Mouse (Mus musculus) G1E (cell line): ENCODE results near the gene Cfap97.

Source experiments
- CTCF ChIP-seq: IDR thresholded peaks from 2 replicates; pipeline ENCODE4 v1.5.1; 2012; ENCODE audit warnings: low read depth, low read length, inconsistent platforms, mixed read lengths
- GATA1 ChIP-seq: IDR thresholded peaks from 2 replicates; pipeline ENCODE4 v1.6.1; 2012; ENCODE audit warnings: borderline replicate concordance, low read length, inconsistent platforms, mixed read lengths
- POLR2AphosphoS5 ChIP-seq: IDR thresholded peaks from 2 replicates; pipeline ENCODE4 v1.6.1; 2012; ENCODE audit warnings: low read depth, low read length, inconsistent platforms; ENCODE audit not compliant: insufficient replicate concordance
- TAL1 ChIP-seq: conservative IDR thresholded peaks from 2 replicates; pipeline ENCODE4 v1.6.1; 2012; ENCODE audit warnings: low read depth, low read length, inconsistent platforms, mixed read lengths

DNA sequence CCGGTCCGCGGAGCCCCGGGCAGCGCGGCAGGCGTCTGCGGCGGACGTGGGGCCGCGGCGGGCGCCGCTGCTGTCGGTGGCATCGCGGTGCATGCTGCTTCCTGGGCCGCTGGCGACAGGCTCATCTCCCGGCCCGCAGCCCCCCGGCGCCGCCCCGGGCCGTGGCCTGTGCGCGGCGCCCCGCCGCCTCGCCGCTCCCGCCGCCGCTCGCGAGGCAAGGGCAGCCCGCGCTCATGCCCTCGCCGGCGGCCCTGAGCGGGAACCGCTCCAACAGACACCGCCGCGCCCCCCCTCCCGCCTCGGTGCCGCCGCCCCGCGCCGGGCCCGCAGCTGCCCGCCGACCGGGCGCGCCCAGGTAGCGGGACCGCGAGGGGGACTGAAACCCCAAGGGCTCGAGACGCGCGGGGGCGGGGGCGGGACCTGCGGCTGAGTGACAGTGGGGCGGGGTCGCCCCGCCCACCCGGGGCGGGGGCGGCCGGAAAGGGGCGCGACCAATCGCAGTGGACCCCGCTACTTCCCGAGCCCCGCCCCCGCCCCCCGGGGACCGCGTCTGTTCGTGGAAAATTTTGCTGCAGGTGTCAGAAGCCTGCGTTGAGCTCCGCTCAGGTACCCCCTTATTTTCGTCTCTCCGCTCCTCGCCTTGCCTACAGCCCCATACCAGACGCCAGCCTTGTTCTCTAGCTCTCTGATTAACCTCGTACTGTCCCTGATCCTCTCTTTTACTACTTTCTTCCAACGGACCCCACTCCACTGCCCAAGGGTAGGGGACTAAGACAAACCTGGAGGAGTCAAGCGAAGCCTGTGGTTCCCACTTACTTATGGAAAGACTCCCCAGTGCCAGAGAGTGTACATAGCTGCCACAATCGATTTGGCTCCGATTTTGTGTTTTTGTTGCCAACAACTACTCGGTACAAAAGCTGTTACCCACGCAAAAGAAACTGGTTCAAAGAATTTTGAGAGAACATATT is 777 bp downstream of the Cfap97 start, which contains the start of gene Snx25:
- TF ChIP-seq CTCF (no peak), GATA1 (no peak), TAL1 (no peak), POLR2AphosphoS5 (no peak)
